Mouse (Mus musculus): ENCODE measurements around the gene Tcea3. TPM values are rescaled to one million over a fixed set of nuclear protein-coding genes. Genes with fewer than 3 reads are reported as not detected.

Gene Tcea3
- polyA plus RNA-seq, 1 experiment from 2014 or later: 1.2 TPM

DNA sequence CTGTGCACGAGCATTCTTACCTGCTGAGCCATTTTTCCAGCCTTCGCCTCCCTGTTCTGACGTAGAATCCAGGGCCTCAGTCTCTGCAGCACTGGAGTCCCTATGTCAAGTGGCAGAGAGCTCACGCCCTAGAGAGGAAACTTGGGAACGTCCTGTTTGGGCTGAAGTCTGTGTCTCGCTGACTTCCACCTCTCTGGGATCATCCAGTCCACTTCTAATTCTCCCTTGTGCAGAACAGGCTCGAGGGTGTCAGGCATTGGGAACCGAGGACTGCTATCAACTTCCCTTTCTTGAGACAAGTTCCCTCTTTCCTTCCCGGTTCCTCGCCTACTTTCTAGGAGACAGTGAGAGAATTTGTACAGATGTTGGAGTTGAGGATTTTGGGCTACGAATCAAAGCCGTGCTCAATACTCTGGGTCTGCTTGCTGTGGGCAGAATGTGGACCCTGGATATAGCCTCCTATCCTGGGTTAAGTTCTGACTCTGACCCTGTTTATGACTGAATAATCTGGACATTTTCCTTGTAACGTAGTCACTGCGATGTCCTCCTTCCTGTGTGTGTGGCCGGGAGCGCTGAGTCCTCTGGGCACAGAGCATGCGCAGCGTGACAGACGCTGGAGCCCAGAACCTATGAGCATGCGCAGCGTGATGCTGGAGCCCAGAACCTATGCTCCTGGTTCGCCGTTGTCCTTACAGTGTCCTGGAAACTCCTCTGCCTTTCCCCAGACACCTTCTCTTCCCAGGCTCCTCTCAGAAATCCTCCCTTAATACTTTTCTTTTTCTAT, 22.7 kb upstream of the Tcea3 start:
- Histone ChIP-seq H3K4me1 (ENCODE audit: control insufficient read depth, insufficient read depth, low read length) (peaks cover 14% of the 10 kb centered on the region), H3K9me3 (ENCODE audit: control insufficient read depth, low read length) (no peaks in the 10 kb centered on the region), H3K9ac (replicated peaks; ENCODE audit: low read length) (no peak overlapping the region), H3K27me3 (ENCODE audit: control insufficient read depth, insufficient read depth, low read length) (no peaks in the 10 kb centered on the region), H3K4me2 (ENCODE audit: low read length) (no peak overlapping the region), H3K27ac (replicated peaks; ENCODE audit: low read depth, low read length) (peak overlapping the region; percentile 66), H3K36me3 (ENCODE audit: control insufficient read depth, insufficient read depth, low read length) (no peaks in the 10 kb centered on the region), H3K4me3 (replicated peaks; ENCODE audit: low read depth, low read length) (no peak overlapping the region)
- ATAC-seq (ENCODE audit: low FRiP score, low TSS enrichment) (no peak), DNase-seq (no peak)
- 85% methylated on average over 23 of the region's 23 CpGs for WGBS

DNA sequence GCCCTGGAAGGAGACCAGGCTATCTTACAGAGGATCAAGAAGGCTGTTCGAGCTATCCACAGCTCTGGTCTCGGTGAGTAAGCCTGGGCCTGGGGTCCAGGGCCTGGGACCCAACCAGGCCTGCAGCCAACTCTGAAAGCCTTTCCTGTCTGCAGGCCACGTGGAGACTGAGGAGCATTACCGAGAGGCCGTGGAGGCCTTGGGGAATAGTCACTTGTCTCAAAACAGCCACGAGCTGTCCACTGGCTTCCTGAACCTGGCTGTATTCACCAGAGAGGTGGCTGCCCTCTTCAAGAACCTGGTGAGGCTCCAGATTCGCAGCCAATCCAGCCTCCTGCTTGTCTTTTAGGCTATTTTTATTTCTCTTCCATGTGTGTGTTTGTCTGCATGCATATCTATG, 20.1 kb upstream of the Tcea3 start:
- DNase-seq: no peak
- Histone ChIP-seq H3K27ac (replicated peaks; ENCODE audit: low read depth, low read length) (no peak overlapping the region), H3K36me3 (ENCODE audit: control insufficient read depth, insufficient read depth, low read length) (no peaks in the 10 kb centered on the region), H3K27me3 (ENCODE audit: control insufficient read depth, insufficient read depth, low read length) (no peaks in the 10 kb centered on the region), H3K4me2 (ENCODE audit: low read length) (no peak overlapping the region), H3K9ac (replicated peaks; ENCODE audit: low read length) (no peak overlapping the region), H3K4me1 (ENCODE audit: control insufficient read depth, insufficient read depth, low read length) (peaks cover 14% of the 10 kb centered on the region), H3K9me3 (ENCODE audit: control insufficient read depth, low read length) (no peaks in the 10 kb centered on the region), H3K4me3 (replicated peaks; ENCODE audit: low read depth, low read length) (no peak overlapping the region)
- ATAC-seq (ENCODE audit: low FRiP score, low TSS enrichment): no peak
- 82% methylated on average over 7 of the region's 7 CpGs for WGBS

DNA sequence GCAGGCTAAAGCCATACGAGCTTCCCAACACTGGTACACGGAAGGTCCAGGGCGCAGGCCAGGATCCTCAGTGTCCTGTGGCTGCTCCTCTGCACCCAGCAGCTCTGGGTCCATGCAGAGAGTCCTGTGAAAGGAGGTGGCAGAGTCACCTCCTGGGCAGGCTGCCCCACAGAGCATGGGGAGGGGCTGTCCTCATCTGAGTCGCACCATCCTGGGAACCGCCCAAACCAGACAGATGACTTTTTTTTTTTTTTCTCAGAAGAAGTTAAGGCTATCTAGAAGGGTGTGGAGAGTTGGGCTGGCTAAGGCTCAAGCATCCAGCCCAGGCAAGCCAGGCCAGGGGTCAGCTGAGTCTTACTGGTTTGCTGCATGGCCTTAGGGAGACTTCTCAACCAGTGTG, 18.9 kb upstream of the Tcea3 start:
- 79% methylated on average over 5 of the region's 5 CpGs for WGBS
- no peak overlapping the region for H3K4me2 ChIP-seq (ENCODE audit: low read length)
- H3K27me3 ChIP-seq (ENCODE audit: control insufficient read depth, insufficient read depth, low read length): no peaks in the 10 kb centered on the region
- no peak overlapping the region for H3K27ac ChIP-seq (replicated peaks; ENCODE audit: low read depth, low read length)
- no peak overlapping the region for H3K9ac ChIP-seq (replicated peaks; ENCODE audit: low read length)
- H3K4me3 ChIP-seq (replicated peaks; ENCODE audit: low read depth, low read length): no peak overlapping the region
- ATAC-seq (ENCODE audit: low FRiP score, low TSS enrichment) (no peak), DNase-seq (no peak)
- peaks cover 9% of the 10 kb centered on the region for H3K4me1 ChIP-seq (ENCODE audit: control insufficient read depth, insufficient read depth, low read length)
- no peaks in the 10 kb centered on the region for H3K36me3 ChIP-seq (ENCODE audit: control insufficient read depth, insufficient read depth, low read length)
- no peaks in the 10 kb centered on the region for H3K9me3 ChIP-seq (ENCODE audit: control insufficient read depth, low read length)

DNA sequence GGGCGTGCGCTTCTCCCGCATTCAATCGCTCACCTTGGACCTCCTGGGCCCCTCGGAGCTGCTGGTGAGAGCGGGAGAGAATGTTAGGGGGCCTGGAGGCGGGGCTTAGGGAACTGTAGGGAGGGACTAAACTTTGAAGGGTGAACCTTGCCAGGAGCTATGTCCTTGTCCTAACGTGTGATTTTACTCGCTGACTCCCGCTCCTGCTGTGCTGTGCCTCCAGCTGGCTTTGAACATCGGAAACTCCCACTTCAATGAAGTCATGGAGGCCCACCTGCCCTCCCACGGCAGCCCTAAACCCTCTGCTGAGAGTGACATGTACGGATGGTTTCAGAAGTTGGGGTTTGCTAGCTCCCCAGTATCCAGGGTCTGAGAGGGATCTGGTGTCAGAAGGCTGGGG, 8.9 kb upstream of the Tcea3 start:
- no peaks in the 10 kb centered on the region for H3K36me3 ChIP-seq (ENCODE audit: control insufficient read depth, insufficient read depth, low read length)
- no peaks in the 10 kb centered on the region for H3K9me3 ChIP-seq (ENCODE audit: control insufficient read depth, low read length)
- ATAC-seq (ENCODE audit: low FRiP score, low TSS enrichment) (no peak), DNase-seq (no peak)
- H3K4me1 ChIP-seq (ENCODE audit: control insufficient read depth, insufficient read depth, low read length): no peaks in the 10 kb centered on the region
- no peak overlapping the region for H3K4me3 ChIP-seq (replicated peaks; ENCODE audit: low read depth, low read length)
- no peak overlapping the region for H3K27ac ChIP-seq (replicated peaks; ENCODE audit: low read depth, low read length)
- H3K9ac ChIP-seq (replicated peaks; ENCODE audit: low read length): no peak overlapping the region
- H3K4me2 ChIP-seq (ENCODE audit: low read length): no peak overlapping the region
- WGBS: 27% methylated on average over 13 of the region's 13 CpGs
- H3K27me3 ChIP-seq (ENCODE audit: control insufficient read depth, insufficient read depth, low read length): peaks cover 17% of the 10 kb centered on the region

DNA sequence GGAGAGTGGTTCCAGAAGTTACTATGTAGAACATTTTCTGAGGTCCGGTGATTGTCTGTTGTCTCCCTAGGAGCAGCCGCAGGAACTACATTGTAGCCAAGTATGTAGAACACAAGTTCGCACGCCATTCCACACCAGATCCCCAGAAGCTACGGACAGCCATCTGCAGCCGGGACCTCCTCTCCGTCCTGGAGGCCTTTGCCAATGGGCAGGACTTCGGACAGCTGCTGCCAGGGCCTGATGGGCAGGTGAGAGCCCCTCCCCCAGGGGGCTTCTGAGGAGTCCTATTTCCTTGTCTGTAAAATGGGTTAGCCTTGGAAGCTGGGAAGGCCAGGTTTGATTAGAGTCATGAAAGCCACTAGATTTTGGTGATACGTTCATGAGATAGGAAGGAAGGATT, 8.4 kb upstream of the Tcea3 start:
- Histone ChIP-seq H3K4me2 (ENCODE audit: low read length) (no peak overlapping the region), H3K27me3 (ENCODE audit: control insufficient read depth, insufficient read depth, low read length) (peaks cover 17% of the 10 kb centered on the region), H3K36me3 (ENCODE audit: control insufficient read depth, insufficient read depth, low read length) (no peaks in the 10 kb centered on the region), H3K9me3 (ENCODE audit: control insufficient read depth, low read length) (no peaks in the 10 kb centered on the region), H3K4me3 (replicated peaks; ENCODE audit: low read depth, low read length) (no peak overlapping the region), H3K27ac (replicated peaks; ENCODE audit: low read depth, low read length) (no peak overlapping the region), H3K4me1 (ENCODE audit: control insufficient read depth, insufficient read depth, low read length) (no peaks in the 10 kb centered on the region), H3K9ac (replicated peaks; ENCODE audit: low read length) (no peak overlapping the region)
- 78% methylated on average over 9 of the region's 9 CpGs for WGBS
- DNase-seq (no peak), ATAC-seq (ENCODE audit: low FRiP score, low TSS enrichment) (no peak)

DNA sequence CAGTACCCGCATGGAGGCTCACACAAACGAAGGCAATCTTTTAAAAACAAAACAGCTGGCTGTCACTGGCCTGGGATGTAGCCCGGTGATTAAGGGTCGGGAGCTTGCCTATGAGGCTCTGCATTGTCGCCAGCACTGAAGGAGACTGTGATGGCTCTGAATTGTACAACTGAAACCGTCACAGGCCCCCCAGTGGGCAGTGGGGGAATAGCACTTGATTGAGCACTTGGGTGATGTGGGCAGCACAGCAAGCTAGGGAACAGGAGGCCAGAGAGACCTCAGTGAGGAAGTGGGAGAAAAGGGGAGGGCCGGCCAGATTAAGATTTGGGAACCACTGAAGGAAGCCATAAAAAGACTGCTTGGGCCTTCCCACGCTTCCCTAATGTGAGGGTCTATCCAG, 7.9 kb upstream of the Tcea3 start:
- peaks cover 17% of the 10 kb centered on the region for H3K27me3 ChIP-seq (ENCODE audit: control insufficient read depth, insufficient read depth, low read length)
- no peak overlapping the region for H3K4me2 ChIP-seq (ENCODE audit: low read length)
- no peak overlapping the region for H3K4me3 ChIP-seq (replicated peaks; ENCODE audit: low read depth, low read length)
- ATAC-seq (ENCODE audit: low FRiP score, low TSS enrichment): no peak
- H3K9ac ChIP-seq (replicated peaks; ENCODE audit: low read length): no peak overlapping the region
- DNase-seq: peak; percentile 79
- H3K9me3 ChIP-seq (ENCODE audit: control insufficient read depth, low read length): no peaks in the 10 kb centered on the region
- H3K36me3 ChIP-seq (ENCODE audit: control insufficient read depth, insufficient read depth, low read length): no peaks in the 10 kb centered on the region
- 23% methylated on average over 8 of the region's 8 CpGs for WGBS
- no peak overlapping the region for H3K27ac ChIP-seq (replicated peaks; ENCODE audit: low read depth, low read length)
- no peaks in the 10 kb centered on the region for H3K4me1 ChIP-seq (ENCODE audit: control insufficient read depth, insufficient read depth, low read length)

DNA sequence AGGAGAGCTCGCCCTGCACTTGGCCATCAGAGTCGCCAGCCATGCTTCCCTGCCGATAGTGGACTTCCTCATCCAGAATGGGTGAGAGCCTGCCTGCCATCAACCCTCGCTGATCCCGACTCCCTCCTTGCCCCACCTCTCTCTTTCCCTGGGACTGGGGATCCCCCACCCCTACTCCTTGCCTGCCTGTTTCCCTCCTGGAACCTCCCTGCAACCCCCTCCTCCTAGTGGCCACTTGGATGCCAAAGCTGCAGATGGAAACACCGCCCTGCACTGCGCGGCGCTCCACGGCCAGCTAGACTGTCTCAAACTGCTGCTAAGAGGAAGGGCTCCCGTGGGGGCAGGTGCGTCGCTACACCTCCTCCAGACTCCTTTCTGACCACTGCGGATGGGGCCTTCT, 7.4 kb upstream of the Tcea3 start:
- H3K4me3 ChIP-seq (replicated peaks; ENCODE audit: low read depth, low read length): no peak overlapping the region
- H3K9ac ChIP-seq (replicated peaks; ENCODE audit: low read length): no peak overlapping the region
- H3K4me1 ChIP-seq (ENCODE audit: control insufficient read depth, insufficient read depth, low read length): no peaks in the 10 kb centered on the region
- H3K27me3 ChIP-seq (ENCODE audit: control insufficient read depth, insufficient read depth, low read length): peaks cover 17% of the 10 kb centered on the region
- DNase-seq (no peak), ATAC-seq (ENCODE audit: low FRiP score, low TSS enrichment) (no peak)
- H3K4me2 ChIP-seq (ENCODE audit: low read length): no peak overlapping the region
- H3K27ac ChIP-seq (replicated peaks; ENCODE audit: low read depth, low read length): no peak overlapping the region
- H3K36me3 ChIP-seq (ENCODE audit: control insufficient read depth, insufficient read depth, low read length): no peaks in the 10 kb centered on the region
- H3K9me3 ChIP-seq (ENCODE audit: control insufficient read depth, low read length): no peaks in the 10 kb centered on the region
- 71% methylated on average over 14 of the region's 14 CpGs for WGBS

DNA sequence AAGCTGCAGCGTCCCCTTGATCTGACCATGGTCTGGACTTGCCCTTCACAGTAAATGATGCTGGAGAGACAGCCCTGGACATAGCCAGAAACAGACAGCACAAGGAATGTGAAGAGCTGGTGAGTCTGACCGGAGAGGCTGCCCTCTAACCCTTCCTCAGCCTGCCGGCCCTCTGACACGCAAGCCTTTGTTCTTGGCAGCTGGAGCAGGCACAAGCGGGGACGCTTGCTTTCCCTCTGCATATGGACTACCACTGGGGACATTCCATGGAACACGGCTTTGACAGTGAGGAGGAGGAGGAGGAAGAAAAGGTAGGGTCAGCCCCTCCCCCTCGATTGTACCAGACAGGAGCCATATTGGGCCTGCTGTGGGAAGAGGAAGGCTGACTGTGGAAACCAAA, 6.6 kb upstream of the Tcea3 start:
- no peak overlapping the region for H3K9ac ChIP-seq (replicated peaks; ENCODE audit: low read length)
- no peaks in the 10 kb centered on the region for H3K4me1 ChIP-seq (ENCODE audit: control insufficient read depth, insufficient read depth, low read length)
- H3K27ac ChIP-seq (replicated peaks; ENCODE audit: low read depth, low read length): no peak overlapping the region
- H3K36me3 ChIP-seq (ENCODE audit: control insufficient read depth, insufficient read depth, low read length): no peaks in the 10 kb centered on the region
- H3K27me3 ChIP-seq (ENCODE audit: control insufficient read depth, insufficient read depth, low read length): peaks cover 21% of the 10 kb centered on the region
- DNase-seq (no peak), ATAC-seq (ENCODE audit: low FRiP score, low TSS enrichment) (no peak)
- 25% methylated on average over 8 of the region's 8 CpGs for WGBS
- no peak overlapping the region for H3K4me2 ChIP-seq (ENCODE audit: low read length)
- H3K9me3 ChIP-seq (ENCODE audit: control insufficient read depth, low read length): no peaks in the 10 kb centered on the region
- no peak overlapping the region for H3K4me3 ChIP-seq (replicated peaks; ENCODE audit: low read depth, low read length)

DNA sequence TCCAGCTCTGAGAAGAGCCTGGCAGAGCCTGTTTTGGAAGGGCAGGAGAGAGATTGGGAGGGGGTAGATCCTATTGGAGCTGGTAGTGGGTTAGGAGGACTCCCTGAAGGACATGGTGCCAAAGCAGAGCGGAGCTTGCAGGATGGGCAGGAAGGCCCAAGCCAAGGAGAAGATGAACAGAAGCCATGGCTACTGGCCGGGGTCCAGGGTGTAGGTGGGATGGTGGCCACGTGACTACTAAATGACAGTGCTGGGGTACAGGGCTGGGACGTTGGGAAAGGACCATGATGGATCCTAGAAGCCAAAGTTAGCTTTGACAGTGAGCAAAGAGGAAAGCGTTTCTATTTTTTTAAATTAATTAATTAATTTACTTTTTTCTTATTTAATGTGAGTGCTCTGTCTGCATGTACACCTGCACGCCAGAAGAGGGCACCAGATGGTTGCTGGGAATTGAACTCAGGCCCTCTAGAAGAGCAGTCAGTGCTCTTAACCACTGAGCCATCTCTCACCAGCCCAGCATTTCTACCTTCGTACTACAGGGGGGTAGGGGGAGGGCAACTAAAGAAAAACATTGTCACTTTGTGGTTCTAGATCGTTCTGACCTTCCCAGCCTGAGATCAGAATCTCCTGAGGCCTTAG, 5.3 kb upstream of the Tcea3 start:
- Histone ChIP-seq H3K9me3 (ENCODE audit: control insufficient read depth, low read length) (no peaks in the 10 kb centered on the region), H3K27me3 (ENCODE audit: control insufficient read depth, insufficient read depth, low read length) (peaks cover 34% of the 10 kb centered on the region), H3K36me3 (ENCODE audit: control insufficient read depth, insufficient read depth, low read length) (no peaks in the 10 kb centered on the region), H3K4me1 (ENCODE audit: control insufficient read depth, insufficient read depth, low read length) (no peaks in the 10 kb centered on the region), H3K27ac (replicated peaks; ENCODE audit: low read depth, low read length) (no peak overlapping the region), H3K4me2 (ENCODE audit: low read length) (no peak overlapping the region), H3K9ac (replicated peaks; ENCODE audit: low read length) (no peak overlapping the region), H3K4me3 (replicated peaks; ENCODE audit: low read depth, low read length) (no peak overlapping the region)
- peak; percentile 46 for DNase-seq
- no peak for ATAC-seq (ENCODE audit: low FRiP score, low TSS enrichment)
- 47% methylated on average over 8 of the region's 8 CpGs for WGBS

All from midbrain, embryonic 14.5 days (tissue).